8 mouse cellular contexts compared by ENCODE assay signal in genomic region chr7:16310020-16310520, GRCm38 (mm10). TPM values are rescaled to one million over a fixed set of nuclear protein-coding genes. Genes with fewer than 3 reads are reported as not detected.
DNase-seq lines count a peak whose midpoint lies in the region; ATAC-seq lines count a peak whose summit lies in the region.

No protein-coding gene starts in this region.

- H3K4me1 ChIP-seq in hindbrain, embryonic 10.5 days (replicated peaks): peaks cover 65% of the 10 kb centered on the region

- ATAC-seq in frontal cortex, adult (ENCODE audit: low TSS enrichment): peak; percentile 7; the same call in 1 of the 2 replicates

- H3K27me3 ChIP-seq in hindbrain, embryonic 10.5 days (ENCODE audit: insufficient read depth, poor library complexity, severe bottlenecking): no peaks in the 10 kb centered on the region

- H3K27ac ChIP-seq in hindbrain, embryonic 10.5 days: peak overlapping the region; percentile 100

- H3K36me3 ChIP-seq in hindbrain, embryonic 10.5 days: no peaks in the 10 kb centered on the region

- under 1% methylated on average over 55 of the region's 56 CpGs for WGBS in hindbrain, embryonic 10.5 days

- no peaks in the 10 kb centered on the region for H3K9me3 ChIP-seq in hindbrain, embryonic 10.5 days

- peak; percentile 92 for DNase-seq in R1 (ENCODE audit: low read depth, low spot score)
- peak; percentile 88 for DNase-seq in cerebellum, adult 9-10 months
- peak; percentile 77 for DNase-seq in hindbrain, embryonic 10.5 days (ENCODE audit: low spot score)
- peak; percentile 84 to 85 for DNase-seq in layer of hippocampus, postnatal 14 days (ENCODE audit: low spot score in 2 of 2)
- peak; percentile 86 for DNase-seq in lung, postnatal 25 days (ENCODE audit: low spot score)
- peak; percentile 84 for DNase-seq in retina, embryonic 14.5 days (ENCODE audit: low spot score)
- peak; percentile 93 for DNase-seq in urinary bladder, adult 2 months (ENCODE audit: low spot score)

- H3K4me3 ChIP-seq in hindbrain, embryonic 10.5 days: peak overlapping the region; percentile 95

RNA-seq across cellular contexts. Expression of gene Bbc3, which starts 1.9 kb away (rescaled TPM):
- polyA plus RNA-seq in hindbrain, embryonic 10.5 days (2016; fragmentation: Nextera tagmentation; extraction: Ambion mirVana): 17.6 and 19.1 TPM in 2 replicates
- 10 to 100 TPM; 16.6 to 20.4 TPM for total RNA-seq in layer of hippocampus, postnatal 14 days (2021)
- polyA plus RNA-seq in urinary bladder, adult 2 months (2012; rRNA removed): 5.0 and 5.2 TPM in 2 replicates

RNA-seq across cellular contexts. Expression of gene Ccdc9, which starts 23.5 kb away (rescaled TPM):
- polyA plus RNA-seq in hindbrain, embryonic 10.5 days (2016; fragmentation: Nextera tagmentation; extraction: Ambion mirVana): 32.2 and 37.4 TPM in 2 replicates
- total RNA-seq in layer of hippocampus, postnatal 14 days (2021): 10 to 100 TPM; 84.3 to 84.5 TPM
- polyA plus RNA-seq in urinary bladder, adult 2 months (2012; rRNA removed): 61.4 and 104 TPM in 2 replicates

RNA-seq across cellular contexts. Expression of gene Inafm1, which starts 36.7 kb away (rescaled TPM):
- 7.7 and 13.0 TPM in 2 replicates for polyA plus RNA-seq in hindbrain, embryonic 10.5 days (2016; fragmentation: Nextera tagmentation; extraction: Ambion mirVana)
- 10 to 100 TPM; 28.1 to 31.2 TPM for total RNA-seq in layer of hippocampus, postnatal 14 days (2021)
- 26.5 and 36.7 TPM in 2 replicates for polyA plus RNA-seq in urinary bladder, adult 2 months (2012; rRNA removed)

RNA-seq across cellular contexts. Expression of gene C5ar1, which starts 50.7 kb away (rescaled TPM):
- polyA plus RNA-seq in hindbrain, embryonic 10.5 days (2016; fragmentation: Nextera tagmentation; extraction: Ambion mirVana): 0.96 and 0.97 TPM in 2 replicates
- 1 to 10 TPM in 1 of 2 experiments, under 1 TPM in 1; 0.74 to 2.0 TPM for total RNA-seq in layer of hippocampus, postnatal 14 days (2021)
- 11.8 and 16.8 TPM in 2 replicates for polyA plus RNA-seq in urinary bladder, adult 2 months (2012; rRNA removed)

Comparison
In these comparisons a context has a peak if more than half of its experiments do, and no peak if none do; other contexts are left out.
1. Peak in every context shown above with its lines: DNase-seq, ATAC-seq, H3K4me3 ChIP-seq and H3K27ac ChIP-seq.